Mouse (Mus musculus): ENCODE measurements around the gene Slc36a4. TPM values are rescaled to one million over a fixed set of nuclear protein-coding genes. Genes with fewer than 3 reads are reported as not detected.
A peak's percentile ranks its signal among the peaks of the same experiment; 100 is the strongest.

The Slc36a4 gene
- polyA plus RNA-seq, 1 experiment from 2014 or later: 29.8 TPM

- Histone ChIP-seq H3K4me1 (peaks cover 13% of the 10 kb centered on the region), H3K9me3 (no peaks in the 10 kb centered on the region), H3K4me2 (replicated peaks) (no peak overlapping the region), H3K27me3 (no peaks in the 10 kb centered on the region), H3K36me3 (peaks cover 58% of the 10 kb centered on the region), H3K27ac (replicated peaks) (peak overlapping the region; percentile 56), H3K4me3 (no peak overlapping the region), H3K9ac (replicated peaks) (no peak overlapping the region)
- 38% methylated on average over 13 of the region's 13 CpGs for WGBS
- peak; percentile 89 for ATAC-seq (replicated peaks)
Observed at GRCm38 (mm10) chr9:15731758-15732748, 22.5 kb downstream of the Slc36a4 start.

GRCm38 (mm10) chr9:15734056-15734866 is 24.7 kb downstream of the Slc36a4 start:
- Histone ChIP-seq H3K9ac (replicated peaks) (no peak overlapping the region), H3K4me3 (no peak overlapping the region), H3K27ac (replicated peaks) (no peak overlapping the region), H3K36me3 (peaks cover 56% of the 10 kb centered on the region), H3K4me2 (replicated peaks) (no peak overlapping the region), H3K9me3 (no peaks in the 10 kb centered on the region), H3K27me3 (no peaks in the 10 kb centered on the region), H3K4me1 (peaks cover 13% of the 10 kb centered on the region)
- no peak for ATAC-seq (replicated peaks)
- WGBS: 89% methylated on average over 11 of the region's 11 CpGs

- no peak overlapping the region for H3K27ac ChIP-seq (replicated peaks)
- H3K4me2 ChIP-seq (replicated peaks): no peak overlapping the region
- no peak overlapping the region for H3K9ac ChIP-seq (replicated peaks)
- no peaks in the 10 kb centered on the region for H3K9me3 ChIP-seq
- H3K27me3 ChIP-seq: no peaks in the 10 kb centered on the region
- ATAC-seq (replicated peaks): no peak
- WGBS: 91% methylated on average over 6 of the region's 6 CpGs
- H3K4me1 ChIP-seq: peaks cover 13% of the 10 kb centered on the region
- H3K4me3 ChIP-seq: no peak overlapping the region
- peaks cover 54% of the 10 kb centered on the region for H3K36me3 ChIP-seq
Observed at GRCm38 (mm10) chr9:15734867-15735131, 25.3 kb downstream of the Slc36a4 start.

- Histone ChIP-seq H3K9ac (replicated peaks) (no peak overlapping the region), H3K4me3 (no peak overlapping the region), H3K4me1 (peaks cover 6% of the 10 kb centered on the region), H3K4me2 (replicated peaks) (no peak overlapping the region), H3K27me3 (no peaks in the 10 kb centered on the region), H3K9me3 (no peaks in the 10 kb centered on the region), H3K27ac (replicated peaks) (no peak overlapping the region), H3K36me3 (peaks cover 48% of the 10 kb centered on the region)
- no peak for ATAC-seq (replicated peaks)
- 82% methylated on average over 2 of the region's 2 CpGs for WGBS
Observed at GRCm38 (mm10) chr9:15737522-15737921, 28.0 kb downstream of the Slc36a4 start.

DNA sequence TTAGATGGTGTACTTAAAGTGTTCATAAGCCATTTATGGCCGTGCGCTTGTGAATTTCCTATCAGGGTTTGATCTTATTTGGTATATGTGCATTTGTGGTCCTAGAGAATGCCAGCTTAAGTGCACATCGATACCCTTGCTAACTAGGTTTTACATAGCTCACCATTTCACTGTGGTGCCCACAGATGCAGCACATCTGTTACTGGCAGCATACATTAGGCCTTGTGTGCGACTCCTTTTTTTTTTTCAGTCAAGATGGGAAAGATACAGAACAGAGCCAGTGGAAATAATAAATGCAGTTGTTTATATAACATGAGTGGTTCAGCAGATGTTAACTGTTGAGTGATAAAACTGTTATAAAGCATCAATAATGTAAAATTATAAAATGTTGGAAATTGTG is 31.9 kb downstream of the Slc36a4 start:
- no peak overlapping the region for H3K4me3 ChIP-seq
- 82% methylated on average over 4 of the region's 4 CpGs for WGBS

DNA sequence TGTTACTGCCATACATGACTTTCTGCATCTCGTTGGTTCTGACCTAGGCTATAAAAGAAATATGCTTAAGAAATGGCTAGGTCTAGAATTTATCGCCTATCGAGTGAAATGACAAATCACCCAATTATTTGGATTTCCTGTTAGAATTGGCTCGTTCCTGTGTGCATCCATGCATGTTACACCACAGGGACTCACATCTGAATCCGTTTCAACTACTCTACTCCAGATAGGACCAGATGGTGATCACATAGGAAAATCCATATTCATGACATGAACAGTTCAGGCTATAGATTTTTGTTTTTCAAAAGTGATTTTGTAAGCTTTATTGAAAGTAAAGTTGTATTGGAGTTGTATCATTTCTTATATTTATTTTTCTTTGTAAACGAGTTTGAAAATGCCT is 32.4 kb downstream of the Slc36a4 start:
- peaks cover 23% of the 10 kb centered on the region for H3K36me3 ChIP-seq
- 54% methylated on average over 6 of the region's 6 CpGs for WGBS
- no peak overlapping the region for H3K4me2 ChIP-seq (replicated peaks)
- H3K27ac ChIP-seq (replicated peaks): no peak overlapping the region
- no peak for ATAC-seq (replicated peaks)
- no peak overlapping the region for H3K4me3 ChIP-seq
- no peaks in the 10 kb centered on the region for H3K27me3 ChIP-seq
- no peaks in the 10 kb centered on the region for H3K9me3 ChIP-seq
- peaks cover 7% of the 10 kb centered on the region for H3K4me1 ChIP-seq
- no peak overlapping the region for H3K9ac ChIP-seq (replicated peaks)

More for the DNA sequence above, 31.9 kb downstream of the Slc36a4 start:
- no peaks in the 10 kb centered on the region for H3K27me3 ChIP-seq
- H3K9me3 ChIP-seq: no peaks in the 10 kb centered on the region
- peak overlapping the region; percentile 37 for H3K27ac ChIP-seq (replicated peaks)
- ATAC-seq (replicated peaks): no peak
- H3K36me3 ChIP-seq: peaks cover 28% of the 10 kb centered on the region
- H3K4me1 ChIP-seq: peaks cover 7% of the 10 kb centered on the region
- H3K9ac ChIP-seq (replicated peaks): no peak overlapping the region
- H3K4me2 ChIP-seq (replicated peaks): no peak overlapping the region

DNA sequence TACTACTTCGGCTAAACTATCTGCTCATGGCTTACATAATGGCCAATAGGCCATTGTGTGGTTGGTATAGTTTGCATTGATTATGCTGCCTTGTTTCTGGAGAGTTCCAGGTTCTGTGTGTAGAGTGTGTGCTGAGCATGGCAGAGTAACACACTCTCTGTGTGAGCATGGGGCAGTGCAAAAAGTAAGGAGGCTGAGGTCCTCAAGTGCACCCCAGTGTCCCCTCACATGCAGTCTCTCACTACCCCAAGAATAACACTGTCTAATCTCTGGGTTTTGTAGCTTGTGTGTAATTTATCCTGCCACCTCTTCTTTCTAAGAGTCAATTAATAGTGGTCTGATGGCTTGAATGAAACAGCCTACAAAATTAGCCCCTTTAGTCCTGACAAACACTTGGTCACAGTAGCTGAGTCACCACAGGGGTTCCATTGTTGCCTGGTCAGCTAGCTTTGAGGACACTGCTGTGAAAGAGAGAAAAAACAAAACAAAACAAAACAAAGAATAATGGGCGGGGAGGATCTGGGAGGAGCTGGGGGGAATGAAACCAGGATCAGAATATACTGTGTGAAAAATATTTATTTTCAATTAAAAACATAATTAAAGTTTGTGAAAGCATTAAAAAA is 36.6 kb downstream of the Slc36a4 start:
- H3K27me3 ChIP-seq: no peaks in the 10 kb centered on the region
- H3K4me3 ChIP-seq: no peak overlapping the region
- H3K4me2 ChIP-seq (replicated peaks): no peak overlapping the region
- no peaks in the 10 kb centered on the region for H3K9me3 ChIP-seq
- H3K4me1 ChIP-seq: peaks cover 7% of the 10 kb centered on the region
- 25% methylated on average over 2 of the region's 2 CpGs for WGBS
- no peak overlapping the region for H3K9ac ChIP-seq (replicated peaks)
- H3K27ac ChIP-seq (replicated peaks): no peak overlapping the region
- H3K36me3 ChIP-seq: no peaks in the 10 kb centered on the region
- ATAC-seq (replicated peaks): no peak

DNA sequence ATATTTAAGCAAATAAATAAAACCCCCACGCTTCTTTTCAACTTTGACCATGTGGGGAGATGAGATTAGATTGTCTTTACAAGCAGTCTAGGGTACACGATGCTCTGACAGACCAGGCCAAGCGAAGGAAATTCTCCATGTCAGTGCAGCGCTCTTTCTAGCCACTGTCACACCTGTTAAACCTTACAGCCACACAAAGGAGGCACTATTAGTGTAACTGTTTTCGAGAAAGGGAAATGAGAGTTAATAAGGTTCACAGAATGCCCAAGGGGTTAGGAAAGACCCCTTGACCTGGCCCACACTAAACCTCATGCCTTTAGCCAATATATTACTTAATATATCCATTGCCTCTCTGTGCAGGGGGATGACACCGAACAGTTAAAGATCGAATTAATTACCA is 37.1 kb downstream of the Slc36a4 start:
- Histone ChIP-seq H3K4me3 (no peak overlapping the region), H3K36me3 (no peaks in the 10 kb centered on the region), H3K9ac (replicated peaks) (no peak overlapping the region), H3K4me2 (replicated peaks) (no peak overlapping the region), H3K9me3 (no peaks in the 10 kb centered on the region), H3K4me1 (peaks cover 5% of the 10 kb centered on the region), H3K27me3 (no peaks in the 10 kb centered on the region), H3K27ac (replicated peaks) (no peak overlapping the region)
- 32% methylated on average over 7 of the region's 7 CpGs for WGBS
- no peak for ATAC-seq (replicated peaks)

DNA sequence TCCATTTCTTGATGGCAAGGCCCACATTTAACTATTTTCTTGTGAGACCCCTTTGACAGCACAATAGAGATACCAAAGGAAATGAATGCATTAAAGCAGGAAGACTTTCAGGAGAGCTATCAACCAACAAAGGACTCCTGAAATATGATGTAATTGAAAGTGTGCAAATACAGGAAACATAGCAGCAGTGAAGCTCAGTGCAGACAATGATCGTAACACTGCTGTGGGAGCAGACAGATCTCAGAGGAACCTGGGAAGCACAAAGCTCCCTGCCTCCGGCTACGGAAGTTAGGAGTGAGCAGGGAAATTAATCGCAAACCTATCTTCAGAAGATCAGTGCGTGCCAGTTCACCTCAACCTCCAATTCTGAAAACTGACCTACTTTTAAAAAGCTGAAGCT is 38.8 kb downstream of the Slc36a4 start:
- H3K4me2 ChIP-seq (replicated peaks): no peak overlapping the region
- no peak overlapping the region for H3K4me3 ChIP-seq
- no peaks in the 10 kb centered on the region for H3K9me3 ChIP-seq
- no peak overlapping the region for H3K9ac ChIP-seq (replicated peaks)
- ATAC-seq (replicated peaks): no peak
- H3K27me3 ChIP-seq: no peaks in the 10 kb centered on the region
- no peaks in the 10 kb centered on the region for H3K36me3 ChIP-seq
- H3K27ac ChIP-seq (replicated peaks): no peak overlapping the region
- WGBS: 77% methylated on average over 5 of the region's 5 CpGs
- H3K4me1 ChIP-seq: peaks cover 5% of the 10 kb centered on the region

GRCm38 (mm10) chr9:15759318-15759717 is 49.8 kb downstream of the Slc36a4 start:
- no peak for ATAC-seq (replicated peaks)
- Histone ChIP-seq H3K4me3 (no peak overlapping the region), H3K36me3 (no peaks in the 10 kb centered on the region), H3K4me2 (replicated peaks) (no peak overlapping the region), H3K27ac (replicated peaks) (no peak overlapping the region), H3K9me3 (no peaks in the 10 kb centered on the region), H3K4me1 (no peaks in the 10 kb centered on the region), H3K9ac (replicated peaks) (no peak overlapping the region), H3K27me3 (no peaks in the 10 kb centered on the region)

GRCm38 (mm10) chr9:15766379-15766778 is 56.8 kb downstream of the Slc36a4 start:
- H3K27me3 ChIP-seq: 0 out of 2 replicates have a peak, but pooled peaks cover 4% of the 10 kb centered on the region
- no peak overlapping the region for H3K27ac ChIP-seq (replicated peaks)
- WGBS: 53% methylated on average over 5 of the region's 5 CpGs
- no peaks in the 10 kb centered on the region for H3K36me3 ChIP-seq
- ATAC-seq (replicated peaks): no peak
- H3K4me1 ChIP-seq: no peaks in the 10 kb centered on the region
- no peak overlapping the region for H3K9ac ChIP-seq (replicated peaks)
- no peaks in the 10 kb centered on the region for H3K9me3 ChIP-seq
- no peak overlapping the region for H3K4me2 ChIP-seq (replicated peaks)
- no peak overlapping the region for H3K4me3 ChIP-seq

GRCm38 (mm10) chr9:15766821-15767220 is 57.3 kb downstream of the Slc36a4 start:
- Histone ChIP-seq H3K27me3 (0 out of 2 replicates have a peak, but pooled peaks cover 4% of the 10 kb centered on the region), H3K36me3 (no peaks in the 10 kb centered on the region), H3K9me3 (no peaks in the 10 kb centered on the region), H3K9ac (replicated peaks) (no peak overlapping the region), H3K27ac (replicated peaks) (no peak overlapping the region), H3K4me3 (no peak overlapping the region), H3K4me1 (no peaks in the 10 kb centered on the region), H3K4me2 (replicated peaks) (no peak overlapping the region)
- WGBS: 73% methylated on average over 5 of the region's 5 CpGs
- ATAC-seq (replicated peaks): no peak

Measured in forebrain, embryonic 15.5 days (tissue).